Mouse (Mus musculus) neural tube, embryonic 11.5 days (tissue): ENCODE results near the gene Sbk1. TPM values are rescaled to one million over a fixed set of nuclear protein-coding genes. Genes with fewer than 3 reads are reported as not detected.
A peak's percentile ranks its signal among the peaks of the same experiment; 100 is the strongest.

Experiments used
- ATAC-seq: fragments of 200-750 bp; cut with Nextera tagmentation; 2 replicates; pipeline ENCODE4 v1.8.0; 2017; ENCODE audit warnings: moderate number of reproducible peaks, mild to moderate bottlenecking, moderate TSS enrichment, moderate library complexity; ENCODE audit not compliant: insufficient read depth, low FRiP score, low TSS enrichment
- DNase-seq: peaks from one replicate; pipeline ENCODE4 v3.0.0-alpha.2; 2015; ENCODE audit warnings: low spot score
- H3K27ac ChIP-seq: fragments of 300-500 bp; sonication (generic); 2 replicates; pipeline ENCODE4 v1.5.1; 2014; ENCODE audit warnings: low read depth, mild to moderate bottlenecking, low read length
- H3K27me3 ChIP-seq: fragments of 300-500 bp; sonication (generic); 2 replicates; pipeline ENCODE4 v1.6.1; 2014; ENCODE audit warnings: mild to moderate bottlenecking, low read length, mixed read lengths; ENCODE audit not compliant: control insufficient read depth, insufficient read depth
- H3K36me3 ChIP-seq: fragments of 300-500 bp; sonication (generic); 2 replicates; pipeline ENCODE4 v1.6.1; 2014; ENCODE audit warnings: mild to moderate bottlenecking, low read length, moderate library complexity, mixed read lengths; ENCODE audit not compliant: control insufficient read depth, insufficient read depth
- H3K4me1 ChIP-seq: fragments of 300-500 bp; sonication (generic); 2 replicates; pipeline ENCODE4 v1.6.1; 2014; ENCODE audit warnings: low read length, mixed read lengths; ENCODE audit not compliant: control insufficient read depth, insufficient read depth
- H3K4me2 ChIP-seq: fragments of 300-500 bp; sonication (generic); 2 replicates; pipeline ENCODE4 v1.6.1; 2014; ENCODE audit warnings: low read depth, mild to moderate bottlenecking, moderate library complexity
- H3K4me3 ChIP-seq: fragments of 300-500 bp; sonication (generic); 2 replicates; pipeline ENCODE4 v1.5.1; 2014; ENCODE audit warnings: low read depth, low read length
- H3K9ac ChIP-seq: fragments of 300-500 bp; sonication (generic); 2 replicates; pipeline ENCODE4 v1.6.1; 2014; ENCODE audit warnings: mild to moderate bottlenecking, low read length
- H3K9me3 ChIP-seq: fragments of 300-500 bp; sonication (generic); 2 replicates; pipeline ENCODE4 v1.6.1; 2016; ENCODE audit warnings: low read length; ENCODE audit not compliant: control insufficient read depth
- WGBS: fragments of 180-500 bp; shearing (Covaris S2); extraction: QIAGEN DNeasy Blood & Tissue Kit; methylation state at CpG from one replicate; pipeline ENCODE4 v1.1.7; 2014; 5-methylcytosine and 5-hydroxymethylcytosine counted together
- polyA plus RNA-seq: library from polyadenylated mRNA; unstranded; fragments of >200 nt; fragmentation: Nextera tagmentation; extraction: Ambion mirVana; gene quantifications from 2 replicates; pipeline ENCODE4 v1.2.1, GENCODE M21; 2014

The Sbk1 gene
- polyA plus RNA-seq, 1 experiment from 2014 or later: 227 TPM

DNA sequence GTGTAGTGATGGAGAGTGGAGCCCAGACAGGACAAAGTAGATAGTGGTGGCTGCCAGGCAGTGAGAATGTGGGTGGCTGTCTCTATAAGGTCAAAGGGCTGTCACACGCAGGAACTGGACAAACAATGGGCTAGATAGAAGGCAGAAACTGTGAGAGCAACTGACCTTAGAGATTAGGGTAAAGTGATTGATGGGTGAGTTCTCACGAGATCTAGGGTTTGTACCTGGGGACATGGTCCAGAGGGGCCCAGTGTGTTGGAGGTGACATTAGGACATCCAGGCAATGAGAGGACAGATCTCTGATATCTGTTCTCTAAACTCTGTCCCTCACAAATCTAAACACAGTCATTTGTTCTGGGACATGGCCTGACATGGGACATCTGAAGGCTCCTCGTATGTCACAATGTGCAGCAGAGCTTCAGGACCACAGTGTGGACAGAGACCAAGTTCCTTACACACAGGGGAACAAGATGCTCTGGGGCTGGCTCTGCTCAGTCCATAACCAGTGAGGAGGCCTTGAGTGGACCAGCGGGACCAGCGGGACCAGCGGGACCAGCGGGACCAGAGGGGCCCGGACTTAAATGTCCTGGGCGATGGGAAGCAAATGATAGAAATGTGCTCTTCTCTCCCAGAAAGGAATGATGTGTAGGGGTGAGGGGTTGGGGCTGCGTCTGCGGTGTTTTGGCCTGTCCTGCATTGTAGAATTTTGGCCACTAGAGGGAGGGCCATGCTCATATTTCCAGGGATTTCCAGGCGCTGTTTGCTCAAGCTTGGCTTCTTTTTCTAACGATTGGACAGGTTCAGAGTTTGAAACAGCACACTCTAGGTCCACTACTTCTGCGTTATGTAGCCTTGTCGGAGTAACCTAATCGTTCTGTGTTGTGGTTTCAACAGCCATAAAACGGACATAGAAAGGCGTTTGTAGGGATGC is 11.9 kb upstream of the Sbk1 start:
- peak; percentile 76 for DNase-seq
- no peaks in the 10 kb centered on the region for H3K27me3 ChIP-seq
- H3K36me3 ChIP-seq: no peaks in the 10 kb centered on the region
- no peak overlapping the region for H3K9ac ChIP-seq
- H3K9me3 ChIP-seq: no peaks in the 10 kb centered on the region
- no peak overlapping the region for H3K4me3 ChIP-seq
- peak; percentile 68; the same call in 1 of the 2 replicates for ATAC-seq
- no peaks in the 10 kb centered on the region for H3K4me1 ChIP-seq
- no peak overlapping the region for H3K4me2 ChIP-seq
- no peak overlapping the region for H3K27ac ChIP-seq
- WGBS: 14% methylated on average over 18 of the region's 18 CpGs

DNA sequence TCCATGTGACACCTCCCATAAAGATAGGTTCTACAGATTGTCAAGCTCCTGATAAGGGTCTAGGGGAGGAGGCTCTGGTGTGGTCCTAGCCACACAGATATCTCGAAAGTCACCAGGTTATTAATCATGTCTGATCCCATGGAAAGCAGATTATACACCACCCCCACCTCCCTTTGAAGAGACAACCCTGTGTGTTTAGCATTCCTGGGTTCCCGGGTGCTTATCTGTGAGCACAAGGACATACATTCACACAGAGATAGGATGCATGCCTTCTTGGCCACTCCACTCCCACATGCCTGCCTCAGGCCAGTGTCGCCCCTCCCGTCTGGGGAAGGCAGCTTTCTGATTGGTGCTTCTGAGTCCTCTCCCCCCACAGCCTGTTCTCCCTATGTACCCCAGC is 10.6 kb upstream of the Sbk1 start:
- ATAC-seq (no peak), DNase-seq (no peak)
- Histone ChIP-seq H3K36me3 (no peaks in the 10 kb centered on the region), H3K9ac (no peak overlapping the region), H3K27me3 (no peaks in the 10 kb centered on the region), H3K27ac (no peak overlapping the region), H3K4me2 (no peak overlapping the region), H3K4me3 (no peak overlapping the region), H3K4me1 (no peaks in the 10 kb centered on the region), H3K9me3 (no peaks in the 10 kb centered on the region)
- WGBS: 78% methylated on average over 4 of the region's 4 CpGs

DNA sequence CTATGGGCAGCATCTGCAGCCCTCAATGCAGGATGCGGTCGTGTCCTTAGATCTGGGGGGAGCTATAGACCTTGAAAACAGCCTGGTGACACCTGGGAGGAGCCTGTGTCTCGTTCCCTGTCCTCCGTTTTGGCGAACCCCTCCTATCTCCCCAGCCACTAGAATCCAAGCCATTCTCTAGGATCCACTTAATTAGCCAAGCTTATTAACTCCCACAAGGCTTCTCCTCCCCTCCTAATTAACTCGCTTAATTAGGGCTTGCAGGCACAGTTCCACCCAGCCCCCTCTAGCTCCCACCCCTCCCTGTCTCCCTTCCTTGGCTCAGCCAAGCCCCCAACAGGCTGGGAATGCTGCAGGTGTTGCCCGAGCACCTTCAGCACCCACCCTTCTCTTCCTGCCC is 8.5 kb upstream of the Sbk1 start:
- 34% methylated on average over 7 of the region's 7 CpGs for WGBS
- ATAC-seq: no peak
- no peak overlapping the region for H3K4me2 ChIP-seq

DNA sequence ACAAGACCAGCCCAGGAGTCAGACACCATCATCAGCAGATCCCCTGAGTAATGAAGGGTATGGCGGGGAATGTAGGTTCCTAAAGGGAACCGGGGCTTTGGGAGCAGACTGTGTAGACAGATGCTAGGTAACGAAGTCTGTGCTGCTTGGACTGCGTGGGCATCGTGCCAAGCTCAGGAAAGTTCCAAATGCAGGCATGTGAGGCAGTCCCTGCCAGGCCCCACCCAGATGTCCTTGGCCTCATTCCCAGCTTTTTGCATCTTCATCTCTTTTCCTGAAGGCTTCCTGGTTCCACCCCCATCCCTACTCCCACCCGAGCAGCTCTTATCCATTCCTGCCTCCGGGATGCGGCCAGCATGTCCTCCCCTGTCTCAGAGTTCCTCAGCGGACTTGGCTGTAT is 6.5 kb upstream of the Sbk1 start:
- H3K4me2 ChIP-seq: no peak overlapping the region
- H3K9ac ChIP-seq: no peak overlapping the region
- no peak overlapping the region for H3K4me3 ChIP-seq
- ATAC-seq (no peak), DNase-seq (no peak)
- H3K9me3 ChIP-seq: no peaks in the 10 kb centered on the region
- 69% methylated on average over 9 of the region's 9 CpGs for WGBS
- H3K27ac ChIP-seq: no peak overlapping the region
- H3K27me3 ChIP-seq: no peaks in the 10 kb centered on the region
- no peaks in the 10 kb centered on the region for H3K4me1 ChIP-seq
- no peaks in the 10 kb centered on the region for H3K36me3 ChIP-seq

More for the DNA sequence above, 8.5 kb upstream of the Sbk1 start:
- Histone ChIP-seq H3K36me3 (no peaks in the 10 kb centered on the region), H3K27ac (no peak overlapping the region), H3K4me1 (no peaks in the 10 kb centered on the region), H3K27me3 (no peaks in the 10 kb centered on the region), H3K9me3 (no peaks in the 10 kb centered on the region), H3K4me3 (no peak overlapping the region), H3K9ac (no peak overlapping the region)
- DNase-seq: no peak

DNA sequence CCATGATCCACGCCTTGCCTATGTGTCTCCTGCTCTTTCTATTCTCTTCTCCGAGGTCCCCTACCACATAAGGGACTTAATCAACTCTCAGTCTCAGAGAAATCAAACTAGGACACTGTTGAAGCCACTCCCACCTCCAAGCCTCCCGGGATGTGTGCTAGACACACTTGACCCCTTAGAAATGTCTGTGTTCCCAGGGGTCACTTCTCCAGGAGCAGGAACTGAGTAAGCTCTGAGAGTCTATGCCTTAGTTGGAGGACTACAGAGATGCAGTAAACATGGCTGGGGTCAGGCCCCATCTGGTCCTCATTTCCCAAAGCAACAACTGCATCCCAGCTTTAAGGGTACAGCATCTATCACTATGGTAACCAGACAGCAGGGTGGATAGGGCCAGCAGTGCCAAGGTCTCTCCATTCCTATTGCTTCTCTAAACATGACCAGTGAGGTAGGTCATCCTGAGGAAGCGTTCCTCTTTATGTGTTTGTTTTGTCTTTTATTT is 6.0 kb upstream of the Sbk1 start:
- Histone ChIP-seq H3K4me2 (no peak overlapping the region), H3K27me3 (no peaks in the 10 kb centered on the region), H3K27ac (no peak overlapping the region), H3K9ac (no peak overlapping the region), H3K4me1 (no peaks in the 10 kb centered on the region), H3K36me3 (no peaks in the 10 kb centered on the region), H3K4me3 (no peak overlapping the region), H3K9me3 (no peaks in the 10 kb centered on the region)
- DNase-seq (no peak), ATAC-seq (no peak)
- WGBS: 78% methylated on average over 4 of the region's 4 CpGs

DNA sequence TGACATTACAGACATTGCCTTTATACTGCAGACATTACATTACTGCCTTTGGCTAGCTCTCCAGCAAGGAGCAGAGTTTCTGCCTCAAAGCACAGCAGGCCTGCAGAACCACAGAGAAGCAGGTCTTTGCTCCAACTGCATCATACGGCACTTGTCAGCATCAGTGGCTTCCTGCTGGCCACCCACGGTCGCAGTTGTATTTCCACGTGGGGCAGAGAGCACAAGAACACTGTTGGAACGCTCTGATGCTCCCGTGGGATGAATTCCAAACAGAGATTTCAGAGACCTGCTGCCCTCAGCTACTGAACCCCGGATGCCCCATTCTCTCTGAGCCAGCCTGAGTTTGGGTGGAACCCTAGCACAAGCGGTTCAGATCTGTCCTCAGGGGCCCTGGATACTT is 4.8 kb upstream of the Sbk1 start:
- H3K4me3 ChIP-seq: no peak overlapping the region
- H3K27ac ChIP-seq: no peak overlapping the region
- no peaks in the 10 kb centered on the region for H3K27me3 ChIP-seq
- H3K9ac ChIP-seq: no peak overlapping the region
- DNase-seq: no peak
- no peak for ATAC-seq
- H3K4me2 ChIP-seq: no peak overlapping the region
- no peaks in the 10 kb centered on the region for H3K36me3 ChIP-seq
- H3K9me3 ChIP-seq: no peaks in the 10 kb centered on the region
- H3K4me1 ChIP-seq: no peaks in the 10 kb centered on the region
- WGBS: 58% methylated on average over 8 of the region's 8 CpGs

DNA sequence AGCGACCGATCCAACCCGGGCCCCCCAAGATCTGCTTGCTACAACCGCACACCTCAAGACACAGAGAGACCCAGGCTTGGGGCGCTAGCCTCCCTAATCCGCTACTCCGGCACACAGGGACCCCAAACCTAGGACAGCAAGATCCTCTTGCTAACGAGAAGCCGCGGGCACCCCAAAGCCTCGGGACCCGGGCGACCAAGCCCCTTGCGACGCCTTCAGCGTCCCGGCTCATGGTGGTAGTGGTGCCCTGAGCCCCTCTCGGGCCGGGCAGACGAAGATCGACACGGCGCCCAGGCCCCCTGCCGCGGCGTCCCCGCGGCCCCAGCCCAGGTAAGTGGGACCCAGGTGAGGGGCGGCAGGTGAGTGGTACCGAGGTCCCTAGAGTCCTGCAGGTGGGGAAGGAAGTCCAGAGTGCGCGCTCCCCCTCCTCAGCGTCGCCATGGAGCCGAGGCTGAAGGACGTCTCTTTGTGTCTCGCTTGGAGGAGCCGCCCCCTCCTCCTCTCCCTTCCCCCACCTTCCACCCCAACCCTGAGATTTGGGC is 422 bp downstream of the Sbk1 start:
- no peaks in the 10 kb centered on the region for H3K27me3 ChIP-seq
- H3K36me3 ChIP-seq: peaks cover 12% of the 10 kb centered on the region
- peak overlapping the region; percentile 96 for H3K27ac ChIP-seq
- peak overlapping the region; percentile 100 for H3K9ac ChIP-seq
- H3K4me2 ChIP-seq: peak overlapping the region; percentile 91
- peaks cover 40% of the 10 kb centered on the region for H3K4me1 ChIP-seq
- 0% methylated on average over 38 of the region's 38 CpGs for WGBS
- H3K9me3 ChIP-seq: no peaks in the 10 kb centered on the region
- DNase-seq (peak; percentile 66), ATAC-seq (peak; percentile 42)
- peak overlapping the region; percentile 99 for H3K4me3 ChIP-seq

DNA sequence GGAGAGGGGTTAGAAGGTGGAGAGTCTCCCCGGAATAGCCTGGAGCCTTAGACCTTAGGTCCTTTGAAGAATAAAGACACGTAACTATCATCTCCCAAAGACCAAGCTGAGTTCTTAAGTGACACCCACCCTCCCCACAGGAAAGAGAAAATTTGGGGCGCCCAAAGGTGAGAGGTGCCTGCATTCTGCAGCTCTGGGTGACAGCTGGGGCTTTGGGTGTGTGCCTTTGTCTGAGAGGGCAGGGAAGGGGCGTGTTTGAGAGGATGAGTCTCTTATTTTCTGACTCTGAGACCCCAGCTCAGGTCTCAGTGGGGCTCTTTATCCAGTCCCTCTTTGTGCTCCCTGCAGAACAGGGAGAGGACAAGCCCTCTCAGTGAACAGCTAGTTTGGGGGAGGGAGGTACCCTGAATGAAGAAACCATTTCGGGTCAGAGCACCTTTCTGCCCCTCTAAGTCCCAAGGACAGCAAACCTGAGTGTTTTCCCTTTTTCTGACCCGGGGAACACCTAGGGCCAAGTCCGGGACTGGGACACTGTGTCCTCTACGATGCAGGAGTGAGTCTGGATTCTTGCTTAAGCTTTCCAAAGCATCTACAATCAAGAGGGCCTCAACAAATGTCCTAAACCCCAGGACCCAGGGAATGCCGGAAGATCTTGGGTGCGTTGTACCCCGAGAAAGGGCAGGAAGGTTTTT is 1.1 kb downstream of the Sbk1 start:
- 15% methylated on average over 11 of the region's 11 CpGs for WGBS
- DNase-seq: no peak
- H3K4me2 ChIP-seq: peak overlapping the region; percentile 91

More for the DNA sequence above, 1.1 kb downstream of the Sbk1 start:
- Histone ChIP-seq H3K9me3 (no peaks in the 10 kb centered on the region), H3K27me3 (no peaks in the 10 kb centered on the region), H3K4me1 (peaks cover 47% of the 10 kb centered on the region), H3K9ac (peak overlapping the region; percentile 100), H3K27ac (peak overlapping the region; percentile 96), H3K36me3 (peaks cover 12% of the 10 kb centered on the region), H3K4me3 (peak overlapping the region; percentile 99)
- no peak for ATAC-seq
